In the genomic region with DNA sequence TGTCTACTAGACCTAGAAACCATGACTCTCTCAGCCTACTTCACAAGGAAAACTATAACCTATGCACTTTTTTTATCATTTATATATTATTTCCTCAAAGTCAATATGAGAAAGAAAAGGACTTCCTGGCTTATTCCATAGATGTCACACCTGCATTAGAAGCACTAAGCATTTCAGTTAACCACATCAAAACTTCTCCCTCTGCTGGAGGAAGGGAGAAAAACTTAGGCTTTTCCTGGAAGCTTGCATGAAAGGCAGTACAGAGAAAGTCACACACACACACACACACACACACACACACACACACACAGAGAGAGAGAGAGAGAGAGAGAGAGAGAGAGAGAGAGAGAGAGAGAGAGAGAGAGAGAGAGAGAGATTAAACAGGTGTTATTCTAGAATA, we compare ENCODE assay signal across 14 mouse cellular contexts. TPM values are rescaled to one million over a fixed set of nuclear protein-coding genes. Genes with fewer than 3 reads are reported as not detected.
DNase-seq lines count a peak whose midpoint lies in the region; ATAC-seq and TF ChIP-seq lines count a peak whose summit lies in the region.
"Had no signal": no experiment of that assay in that cellular context is flagged by ENCODE, and none has a peak within 500 bp of the region (broad histone marks: within the 10 kb centered on the region; RNA-seq: fewer than 3 reads in every experiment).

No protein-coding gene starts in this region.

- peak; percentile 6 for DNase-seq in adrenal gland, postnatal 14 days
- no peak for DNase-seq in adrenal gland, postnatal 36 days
- peak; percentile 6 for DNase-seq in kidney, postnatal 10 days
- DNase-seq in kidney, postnatal 4 days = no peak
- peak; percentile 45 for DNase-seq in midbrain, postnatal 0 days (ENCODE audit: low spot score)
- no peak for DNase-seq in natural killer cell, adult 2 months (ENCODE audit: low spot score in 2 of 2)
- no peak for DNase-seq in thymus, postnatal 10 days (ENCODE audit: low spot score in 2 of 2)
- DNase-seq: cerebellum, adult 18-20 months; gastrocnemius, postnatal 14 days; lung, adult 18-20 months had no signal

- no peaks in the 10 kb centered on the region for H3K4me1 ChIP-seq in midbrain, postnatal 0 days (ENCODE audit: insufficient read depth, low read length)
- no peaks in the 10 kb centered on the region for H3K4me1 ChIP-seq in midbrain, embryonic 13.5 days (replicated peaks)
- H3K4me1 ChIP-seq: hindbrain, embryonic 10.5 days had no signal

- H3K36me3 ChIP-seq in midbrain, postnatal 0 days (ENCODE audit: insufficient read depth, low read length) = no peaks in the 10 kb centered on the region
- H3K36me3 ChIP-seq in midbrain, embryonic 13.5 days = no peaks in the 10 kb centered on the region
- H3K36me3 ChIP-seq: hindbrain, embryonic 10.5 days had no signal

- H3K27ac ChIP-seq in midbrain, postnatal 0 days (ENCODE audit: low read depth, low read length) = no peak overlapping the region
- H3K27ac ChIP-seq in midbrain, embryonic 13.5 days = no peak overlapping the region
- H3K27ac ChIP-seq: hindbrain, embryonic 10.5 days had no signal

- no peaks in the 10 kb centered on the region for H3K9me3 ChIP-seq in midbrain, postnatal 0 days (ENCODE audit: low read length)
- H3K9me3 ChIP-seq in midbrain, embryonic 13.5 days = no peaks in the 10 kb centered on the region
- H3K9me3 ChIP-seq: hindbrain, embryonic 10.5 days had no signal

- no peak overlapping the region for H3K9ac ChIP-seq in midbrain, postnatal 0 days (replicated peaks; ENCODE audit: low read length, poor library complexity, severe bottlenecking)
- no peak overlapping the region for H3K9ac ChIP-seq in midbrain, embryonic 13.5 days (replicated peaks)

- no peaks in the 10 kb centered on the region for H3K27me3 ChIP-seq in midbrain, postnatal 0 days (ENCODE audit: insufficient read depth, low read length)
- H3K27me3 ChIP-seq in midbrain, embryonic 13.5 days = no peaks in the 10 kb centered on the region

- peak; percentile 65 for TF ChIP-seq CTCF in midbrain, postnatal 0 days (IDR thresholded peaks at IDR 0.05)

- no peak overlapping the region for H3K4me2 ChIP-seq in midbrain, postnatal 0 days (ENCODE audit: low read depth, low read length, poor library complexity, severe bottlenecking)
- H3K4me2 ChIP-seq in midbrain, embryonic 13.5 days (replicated peaks) = no peak overlapping the region

- no peak for ATAC-seq in midbrain, postnatal 0 days (ENCODE audit: low FRiP score)
- ATAC-seq in midbrain, embryonic 13.5 days = no peak

- no peak overlapping the region for H3K4me3 ChIP-seq in midbrain, postnatal 0 days (ENCODE audit: low read depth, low read length)
- no peak overlapping the region for H3K4me3 ChIP-seq in midbrain, embryonic 13.5 days (replicated peaks)
- H3K4me3 ChIP-seq: hindbrain, embryonic 10.5 days had no signal

RNA-seq across cellular contexts. Expression of gene Sprr4, which starts 12.0 kb away (rescaled TPM):
- total RNA-seq in adrenal gland, postnatal 14 days (2021) = not detected in 2 replicates
- total RNA-seq in adrenal gland, postnatal 36 days (2021) = not detected
- not detected in 2 replicates for total RNA-seq in midbrain, postnatal 0 days (2014; rRNA removed)
- polyA plus RNA-seq in midbrain, postnatal 0 days (2015; fragmentation: Nextera tagmentation; extraction: Ambion mirVana) = not detected in 2 replicates
- not detected in 2 replicates for polyA plus RNA-seq in midbrain, embryonic 13.5 days (2015; fragmentation: Nextera tagmentation; extraction: Ambion mirVana)
- total RNA-seq: gastrocnemius, postnatal 14 days; layer of hippocampus, postnatal 14 days had no signal
- polyA plus RNA-seq: C2C12; hindbrain, embryonic 10.5 days had no signal

RNA-seq across cellular contexts. Expression of gene 2310046K23Rik, which starts 22.0 kb away (rescaled TPM):
- not detected in 2 replicates for total RNA-seq in adrenal gland, postnatal 14 days (2021)
- total RNA-seq in adrenal gland, postnatal 36 days (2021) = not detected
- not detected in 2 replicates for total RNA-seq in midbrain, postnatal 0 days (2014; rRNA removed)
- not detected in 2 replicates for polyA plus RNA-seq in midbrain, postnatal 0 days (2015; fragmentation: Nextera tagmentation; extraction: Ambion mirVana)
- not detected in 2 replicates for polyA plus RNA-seq in midbrain, embryonic 13.5 days (2015; fragmentation: Nextera tagmentation; extraction: Ambion mirVana)
- total RNA-seq: gastrocnemius, postnatal 14 days; layer of hippocampus, postnatal 14 days had no signal
- polyA plus RNA-seq: C2C12; hindbrain, embryonic 10.5 days had no signal

RNA-seq across cellular contexts. Expression of gene Sprr1a, which starts 26.6 kb away (rescaled TPM):
- total RNA-seq in adrenal gland, postnatal 14 days (2021) = not detected in 2 replicates
- not detected for total RNA-seq in adrenal gland, postnatal 36 days (2021)
- not detected in 2 replicates for total RNA-seq in midbrain, postnatal 0 days (2014; rRNA removed)
- not detected in 2 replicates for polyA plus RNA-seq in midbrain, postnatal 0 days (2015; fragmentation: Nextera tagmentation; extraction: Ambion mirVana)
- not detected in 2 replicates for polyA plus RNA-seq in midbrain, embryonic 13.5 days (2015; fragmentation: Nextera tagmentation; extraction: Ambion mirVana)
- total RNA-seq: gastrocnemius, postnatal 14 days; layer of hippocampus, postnatal 14 days had no signal
- polyA plus RNA-seq: hindbrain, embryonic 10.5 days had no signal

RNA-seq across cellular contexts. Expression of gene Sprr3, which starts 53.8 kb away (rescaled TPM):
- total RNA-seq in adrenal gland, postnatal 14 days (2021) = not detected in 2 replicates
- not detected for total RNA-seq in adrenal gland, postnatal 36 days (2021)
- total RNA-seq in midbrain, postnatal 0 days (2014; rRNA removed) = not detected in 2 replicates
- not detected in 2 replicates for polyA plus RNA-seq in midbrain, postnatal 0 days (2015; fragmentation: Nextera tagmentation; extraction: Ambion mirVana)
- polyA plus RNA-seq in midbrain, embryonic 13.5 days (2015; fragmentation: Nextera tagmentation; extraction: Ambion mirVana) = not detected in 2 replicates
- total RNA-seq: gastrocnemius, postnatal 14 days; layer of hippocampus, postnatal 14 days had no signal
- polyA plus RNA-seq: C2C12; hindbrain, embryonic 10.5 days had no signal

Comparison
In these comparisons a context has a peak if more than half of its experiments do, and no peak if none do; other contexts are left out.
1. DNase-seq: peak in adrenal gland, postnatal 14 days (single experiment), kidney, postnatal 10 days (single experiment) and midbrain, postnatal 0 days (single experiment); none in adrenal gland, postnatal 36 days (0 of 2), kidney, postnatal 4 days (0 of 2), natural killer cell, adult 2 months (0 of 2) and thymus, postnatal 10 days (0 of 2).